Mouse (Mus musculus) ovary, adult 18-20 months (tissue): ENCODE measurements around the gene Rcn1.

Experiments used
- DNase-seq: peaks from one replicate; pipeline ENCODE4 v3.0.0; 2022; ENCODE audit warnings: low spot score, mixed read lengths

The Rcn1 gene

GRCm38 (mm10) chr2:105337171-105337875 lies 61.8 kb downstream of the Rcn1 start:
- no peak for DNase-seq

DNA sequence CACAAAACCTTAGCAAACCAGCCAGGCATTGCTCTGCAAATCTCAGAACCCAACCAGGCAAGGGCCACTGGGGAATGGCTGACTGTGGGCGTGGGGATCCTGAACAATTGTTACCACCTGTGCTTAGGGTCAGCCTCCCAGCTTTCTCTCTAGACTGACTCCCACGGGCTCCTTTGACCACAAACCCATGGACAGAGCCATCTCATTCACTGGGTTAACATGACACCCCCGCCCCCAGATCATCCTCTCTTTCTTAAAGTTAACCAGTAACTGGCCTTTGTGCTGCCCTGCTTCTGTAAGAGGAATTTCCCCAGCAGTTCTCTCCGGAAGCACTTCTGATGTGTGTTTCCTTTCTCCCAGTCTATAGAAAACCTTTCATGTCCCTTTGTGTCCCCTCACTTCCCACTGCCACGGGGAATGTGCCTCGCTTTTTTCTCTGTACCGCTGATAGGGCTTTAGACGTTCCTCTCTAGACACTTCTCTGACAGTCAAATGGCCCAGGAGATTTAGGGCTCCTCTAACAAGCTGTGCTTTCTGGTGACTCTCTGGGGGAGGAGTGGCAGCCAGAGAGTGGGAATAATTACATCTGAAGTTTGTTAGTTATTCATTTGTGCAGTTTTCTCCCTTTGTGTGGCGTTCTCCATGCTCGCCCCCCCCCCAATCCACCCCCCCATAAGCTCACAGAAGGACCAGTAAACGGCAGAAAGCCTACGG lies 62.6 kb downstream of the Rcn1 start:
- no peak for DNase-seq
